ENCODE assay signal across 8 mouse cellular contexts in the genomic region with DNA sequence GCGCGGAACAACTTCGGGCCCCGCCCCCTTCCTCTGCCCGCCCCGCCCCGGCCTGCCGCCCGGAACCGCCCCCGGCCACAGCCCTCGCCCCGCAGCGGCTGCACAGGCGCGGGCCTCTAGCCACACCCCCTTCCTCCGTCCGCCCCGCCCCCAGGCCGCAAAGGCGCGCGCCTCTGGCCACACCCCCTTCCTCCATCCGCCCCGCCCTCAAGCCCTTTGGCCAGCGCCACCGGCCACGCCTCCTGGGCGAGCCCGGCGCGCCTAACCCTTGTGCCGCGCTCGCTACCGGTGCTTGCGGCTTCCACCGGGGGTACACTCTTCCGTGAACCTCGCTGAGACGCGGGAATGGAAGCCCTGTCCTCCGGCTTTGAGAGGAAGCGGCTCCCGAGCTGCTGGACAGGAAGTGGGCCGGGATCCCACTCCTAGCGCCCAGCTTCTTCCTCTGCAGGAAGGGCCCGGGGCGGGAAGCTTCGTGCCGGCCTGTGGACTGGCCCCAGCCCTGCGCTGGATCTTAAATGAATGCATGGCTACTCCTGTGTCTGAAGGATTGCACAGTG. TPM values are rescaled to one million over a fixed set of nuclear protein-coding genes. Genes with fewer than 3 reads are reported as not detected.
DNase-seq lines count a peak whose midpoint lies in the region; ATAC-seq and TF ChIP-seq lines count a peak whose summit lies in the region.

Tram2 (minus strand) TSS at position 13 of the 557 bp plus-strand sequence.

- ATAC-seq in embryonic facial prominence, embryonic 12.5 days (ENCODE audit: insufficient number of reproducible peaks, insufficient read depth, low FRiP score, low TSS enrichment), result peak; percentile 89
- ATAC-seq in limb, embryonic 11.5 days (ENCODE audit: insufficient number of reproducible peaks, low FRiP score, low TSS enrichment, low read depth), result peak; percentile 92
- ATAC-seq in midbrain, embryonic 13.5 days, result peak; percentile 91

- peak; percentile 76 for TF ChIP-seq POLR2A in heart, adult 2 months (IDR thresholded peaks at IDR 0.05; ENCODE audit: insufficient read depth, low read depth, low read length)
- TF ChIP-seq POLR2A in kidney, adult 2 months (IDR thresholded peaks at IDR 0.05; ENCODE audit: low read depth, low read length), result peak; percentile 48
- TF ChIP-seq POLR2A in small intestine, adult 2 months (IDR thresholded peaks at IDR 0.05; ENCODE audit: low read depth, low read length), result peak; percentile 54

- peak within 1 kb of the TSS; percentile 69 for H3K9ac ChIP-seq in embryonic facial prominence, embryonic 12.5 days
- H3K9ac ChIP-seq in heart, adult 2 months (ENCODE audit: low read depth, low read length), result peak within 1 kb of the TSS; percentile 83
- peak within 1 kb of the TSS; percentile 80 for H3K9ac ChIP-seq in limb, embryonic 11.5 days (ENCODE audit: low read length)
- H3K9ac ChIP-seq in midbrain, embryonic 13.5 days (replicated peaks), result peak within 1 kb of the TSS; percentile 82

- no peaks in the 10 kb centered on the region; the same call in 1 of the 2 replicates for H3K79me2 ChIP-seq in heart, adult 2 months (replicated peaks; ENCODE audit: control insufficient read depth, insufficient read depth, low read length)

- H3K4me1 ChIP-seq in embryonic facial prominence, embryonic 12.5 days, result peaks cover 41% of the 10 kb centered on the region
- H3K4me1 ChIP-seq in heart, adult 2 months (ENCODE audit: control insufficient read depth, insufficient read depth, low read length), result peaks cover 7% of the 10 kb centered on the region
- H3K4me1 ChIP-seq in kidney, adult 2 months (ENCODE audit: control insufficient read depth, insufficient read depth, low read length), result peaks cover 10% of the 10 kb centered on the region
- H3K4me1 ChIP-seq in limb, embryonic 11.5 days (ENCODE audit: control insufficient read depth, insufficient read depth, low read length), result peaks cover 15% of the 10 kb centered on the region; the same call in 1 of the 2 replicates
- peaks cover 30% of the 10 kb centered on the region for H3K4me1 ChIP-seq in midbrain, embryonic 13.5 days (replicated peaks)
- H3K4me1 ChIP-seq in small intestine, adult 2 months (ENCODE audit: control insufficient read depth, insufficient read depth, insufficient read length, low read length), result peaks cover 2% of the 10 kb centered on the region; the same call in 1 of the 2 replicates

- no peaks in the 10 kb centered on the region for H3K27me3 ChIP-seq in embryonic facial prominence, embryonic 12.5 days
- H3K27me3 ChIP-seq in heart, adult 2 months (ENCODE audit: control insufficient read depth, insufficient read depth, low read length), result no peaks in the 10 kb centered on the region
- H3K27me3 ChIP-seq in kidney, adult 2 months (replicated peaks; ENCODE audit: control insufficient read depth, insufficient read depth, low read length), result no peaks in the 10 kb centered on the region
- no peaks in the 10 kb centered on the region for H3K27me3 ChIP-seq in limb, embryonic 11.5 days (ENCODE audit: control insufficient read depth, insufficient read depth, low read length)
- peaks cover 8% of the 10 kb centered on the region; the same call in 1 of the 2 replicates for H3K27me3 ChIP-seq in midbrain, embryonic 13.5 days
- no peaks in the 10 kb centered on the region for H3K27me3 ChIP-seq in small intestine, adult 2 months (ENCODE audit: control insufficient read depth, insufficient read depth, low read length)

- TF ChIP-seq CTCF in heart, adult 2 months (IDR thresholded peaks at IDR 0.05), result peak; percentile 18; the same call in 1 of the 2 replicates
- no peak for TF ChIP-seq CTCF in kidney, adult 2 months (conservative IDR thresholded peaks at IDR 0.05; ENCODE audit: insufficient read depth, insufficient read length, low read depth, low read length)
- no peak for TF ChIP-seq CTCF in small intestine, adult 2 months (IDR thresholded peaks at IDR 0.05; ENCODE audit: extremely low read depth, insufficient read length, insufficient replicate concordance, low read depth, low read length)

- no peaks in the 10 kb centered on the region for H3K36me3 ChIP-seq in embryonic facial prominence, embryonic 12.5 days
- H3K36me3 ChIP-seq in heart, adult 2 months (ENCODE audit: control insufficient read depth, insufficient read depth, low read length), result 0 out of 2 replicates have a peak, but pooled peaks cover 2% of the 10 kb centered on the region
- H3K36me3 ChIP-seq in kidney, adult 2 months (ENCODE audit: control insufficient read depth, insufficient read depth, low read length), result no peaks in the 10 kb centered on the region
- no peaks in the 10 kb centered on the region for H3K36me3 ChIP-seq in limb, embryonic 11.5 days (ENCODE audit: control insufficient read depth, insufficient read depth, low read length)
- no peaks in the 10 kb centered on the region for H3K36me3 ChIP-seq in midbrain, embryonic 13.5 days
- no peaks in the 10 kb centered on the region for H3K36me3 ChIP-seq in small intestine, adult 2 months (ENCODE audit: control insufficient read depth, insufficient read depth, low read length)

- peak within 1 kb of the TSS; percentile 78 for H3K4me2 ChIP-seq in embryonic facial prominence, embryonic 12.5 days (replicated peaks)
- peak within 1 kb of the TSS; percentile 68 for H3K4me2 ChIP-seq in limb, embryonic 11.5 days (ENCODE audit: low read depth, severe bottlenecking)
- H3K4me2 ChIP-seq in midbrain, embryonic 13.5 days (replicated peaks), result peak within 1 kb of the TSS; percentile 73

- WGBS in embryonic facial prominence, embryonic 12.5 days, result under 1% methylated on average over 50 of the region's 52 CpGs
- under 1% methylated on average over 49 of the region's 52 CpGs for WGBS in heart, adult 2 months
- WGBS in kidney, adult 2 months, result 1% methylated on average over 33 of the region's 52 CpGs
- WGBS in limb, embryonic 11.5 days, result under 1% methylated on average over 26 of the region's 52 CpGs
- under 1% methylated on average over 51 of the region's 52 CpGs for WGBS in midbrain, embryonic 13.5 days
- WGBS in small intestine, adult 2 months, result 1% methylated on average over 48 of the region's 52 CpGs

- peak within 1 kb of the TSS; percentile 64 for H3K4me3 ChIP-seq in embryonic facial prominence, embryonic 12.5 days
- H3K4me3 ChIP-seq in heart, adult 2 months, result peak within 1 kb of the TSS; percentile 92
- peak within 1 kb of the TSS; percentile 66 for H3K4me3 ChIP-seq in kidney, adult 2 months (ENCODE audit: insufficient read depth, low read depth, low read length)
- peak within 1 kb of the TSS; percentile 54 for H3K4me3 ChIP-seq in limb, embryonic 11.5 days (ENCODE audit: low read depth, low read length)
- H3K4me3 ChIP-seq in midbrain, embryonic 13.5 days (replicated peaks), result peak within 1 kb of the TSS; percentile 62
- H3K4me3 ChIP-seq in small intestine, adult 2 months (ENCODE audit: low read depth, low read length), result peak within 1 kb of the TSS; percentile 89

- DNase-seq in 3T3-L1 (ENCODE audit: low read depth, low spot score), result peak; percentile 82
- DNase-seq in adrenal gland, postnatal 36 days, result peak; percentile 98 to 99
- peak; percentile 96 to 99 for DNase-seq in heart, adult 2 months
- DNase-seq in kidney, adult 2 months, result peak; percentile 96
- DNase-seq in limb, embryonic 11.5 days (ENCODE audit: low spot score), result peak; percentile 96

- H3K9me3 ChIP-seq in embryonic facial prominence, embryonic 12.5 days, result no peaks in the 10 kb centered on the region
- H3K9me3 ChIP-seq in limb, embryonic 11.5 days (ENCODE audit: control insufficient read depth, low read length), result no peaks in the 10 kb centered on the region
- no peaks in the 10 kb centered on the region for H3K9me3 ChIP-seq in midbrain, embryonic 13.5 days

- peak within 1 kb of the TSS; percentile 90 for H3K27ac ChIP-seq in embryonic facial prominence, embryonic 12.5 days
- peak within 1 kb of the TSS; percentile 94 for H3K27ac ChIP-seq in heart, adult 2 months
- H3K27ac ChIP-seq in kidney, adult 2 months (ENCODE audit: insufficient read depth, low read depth, low read length), result peak within 1 kb of the TSS; percentile 65
- H3K27ac ChIP-seq in limb, embryonic 11.5 days (replicated peaks; ENCODE audit: low read depth, low read length), result peak within 1 kb of the TSS; percentile 81
- peak within 1 kb of the TSS; percentile 82 for H3K27ac ChIP-seq in midbrain, embryonic 13.5 days
- peak within 1 kb of the TSS; percentile 60 for H3K27ac ChIP-seq in small intestine, adult 2 months (ENCODE audit: insufficient read depth, low read depth, low read length)

- TF ChIP-seq EP300 in heart, adult 2 months (IDR thresholded peaks at IDR 0.05; ENCODE audit: insufficient read depth, low read depth, low read length), result 0 out of 2 replicates have a peak, but pooled peaks have one; percentile 50

- intact Hi-C loops in heart, adult 2 months (cut with DNase I), result loop anchor here (1.0 to 5.0 kb wide), 4 partner anchors 22 to 262 kb away; partner anchors contain the start of gene Efhc1

RNA-seq across cellular contexts. Expression of gene Tram2, which starts in this region (rescaled TPM):
- total RNA-seq in adrenal gland, postnatal 36 days (2021), result 1 to 10 TPM; 5.3 to 7.8 TPM
- 8.0 TPM in 2 replicates for polyA plus RNA-seq in embryonic facial prominence, embryonic 12.5 days (2016; fragmentation: Nextera tagmentation; extraction: Ambion mirVana)
- total RNA-seq in heart, adult 2 months (2021), result 1 to 10 TPM; 5.6 to 6.0 TPM
- 4.6 and 7.1 TPM in 2 replicates for polyA plus RNA-seq in heart, adult 2 months (2012; rRNA removed)
- 4.2 and 4.9 TPM in 2 replicates for polyA plus RNA-seq in kidney, adult 2 months (2012; rRNA removed)
- 8.5 and 8.6 TPM in 2 replicates for polyA plus RNA-seq in limb, embryonic 11.5 days (2014; fragmentation: Nextera tagmentation; extraction: Ambion mirVana)
- 2.2 and 2.5 TPM in 2 replicates for polyA plus RNA-seq in midbrain, embryonic 13.5 days (2015; fragmentation: Nextera tagmentation; extraction: Ambion mirVana)
- polyA plus RNA-seq in small intestine, adult 2 months (2012; rRNA removed), result 2.5 and 7.9 TPM in 2 replicates

Comparison
In these comparisons a context has a peak if more than half of its experiments do, and no peak if none do; other contexts are left out.
1. Peak in every context shown above with its lines: DNase-seq, ATAC-seq, H3K4me3 ChIP-seq and H3K27ac ChIP-seq.